In genomic region chr10:23348893-23349391, GRCm38 (mm10) we compare ENCODE assay signal across 7 mouse cellular contexts. TPM values are rescaled to one million over a fixed set of nuclear protein-coding genes. Genes with fewer than 3 reads are reported as not detected.
A peak's percentile ranks its signal among the peaks of the same experiment; 100 is the strongest.
DNase-seq lines count a peak whose midpoint lies in the region; ATAC-seq lines count a peak whose summit lies in the region.

No protein-coding gene starts in this region.

- no peaks in the 10 kb centered on the region for H3K9me3 ChIP-seq in lung, embryonic 16.5 days (ENCODE audit: control insufficient read depth, low read length)
- no peaks in the 10 kb centered on the region for H3K9me3 ChIP-seq in neural tube, embryonic 15.5 days (replicated peaks)

- H3K4me2 ChIP-seq in lung, embryonic 16.5 days (ENCODE audit: low read depth, low read length): peak overlapping the region; percentile 87
- H3K4me2 ChIP-seq in neural tube, embryonic 15.5 days: peak overlapping the region; percentile 94

- H3K4me1 ChIP-seq in lung, embryonic 16.5 days (replicated peaks; ENCODE audit: control insufficient read depth, insufficient read depth, low read length): peaks cover 15% of the 10 kb centered on the region
- peaks cover 23% of the 10 kb centered on the region for H3K4me1 ChIP-seq in neural tube, embryonic 15.5 days

- no peak for DNase-seq in lung, postnatal 14 days
- peak; percentile 71 for DNase-seq in embryo, embryonic 10.5 days (ENCODE audit: low spot score)
- DNase-seq in forelimb bud, embryonic 11.5 days (ENCODE audit: low read depth, low spot score): peak; percentile 34
- DNase-seq in kidney, postnatal 4 days: peak; percentile 41 to 59
- DNase-seq in spleen, postnatal 4 days (ENCODE audit: low spot score in 2 of 2): no peak

- H3K27me3 ChIP-seq in lung, embryonic 16.5 days (ENCODE audit: control insufficient read depth, insufficient read depth, low read depth, low read length): peaks cover 22% of the 10 kb centered on the region
- peaks cover 25% of the 10 kb centered on the region for H3K27me3 ChIP-seq in neural tube, embryonic 15.5 days (replicated peaks)

- no peaks in the 10 kb centered on the region for H3K36me3 ChIP-seq in lung, embryonic 16.5 days (ENCODE audit: control insufficient read depth, insufficient read depth, low read length)
- H3K36me3 ChIP-seq in neural tube, embryonic 15.5 days: no peaks in the 10 kb centered on the region

- peak overlapping the region; percentile 60 for H3K4me3 ChIP-seq in lung, embryonic 16.5 days (ENCODE audit: low read length)
- H3K4me3 ChIP-seq in neural tube, embryonic 15.5 days (replicated peaks): peak overlapping the region; percentile 53

- WGBS in lung, embryonic 16.5 days: under 1% methylated on average over 22 of the region's 22 CpGs
- under 1% methylated on average over 22 of the region's 22 CpGs for WGBS in neural tube, embryonic 15.5 days

- ATAC-seq in lung, embryonic 16.5 days (ENCODE audit: low read depth): peak; percentile 21; the same call in 1 of the 2 replicates
- peak; percentile 42; the same call in 1 of the 2 replicates for ATAC-seq in neural tube, embryonic 15.5 days (ENCODE audit: low FRiP score)

- H3K27ac ChIP-seq in lung, embryonic 16.5 days (ENCODE audit: low read length): no peak overlapping the region
- no peak overlapping the region for H3K27ac ChIP-seq in neural tube, embryonic 15.5 days (replicated peaks)

- H3K9ac ChIP-seq in lung, embryonic 16.5 days (ENCODE audit: low read length): peak overlapping the region; percentile 12; the same call in 1 of the 2 replicates
- H3K9ac ChIP-seq in neural tube, embryonic 15.5 days (replicated peaks): peak overlapping the region; percentile 50; the same call in 1 of the 2 replicates

RNA-seq across cellular contexts. Expression of gene Eya4, which starts 1.6 kb away (rescaled TPM):
- 0.70 and 0.78 TPM in 2 replicates for polyA plus RNA-seq in lung, embryonic 16.5 days (2015; fragmentation: Nextera tagmentation; extraction: Ambion mirVana)
- 0.77 and 2.0 TPM in 2 replicates for polyA plus RNA-seq in neural tube, embryonic 15.5 days (2015; fragmentation: Nextera tagmentation; extraction: Ambion mirVana)

Comparison
In these comparisons a context has a peak if more than half of its experiments do, and no peak if none do; other contexts are left out.
1. DNase-seq: peak in embryo, embryonic 10.5 days (single experiment), forelimb bud, embryonic 11.5 days (single experiment) and kidney, postnatal 4 days (2 of 2); none in lung, postnatal 14 days (single experiment) and spleen, postnatal 4 days (0 of 2).